Mouse (Mus musculus) CD4-positive, CD25-positive, alpha-beta regulatory T cell, adult 2 months (primary cell): ENCODE measurements around the gene Ptprf.
A peak's percentile ranks its signal among the peaks of the same experiment; 100 is the strongest.

Experiments
- DNase-seq: peaks from one replicate; pipeline ENCODE4 v3.0.0-alpha.2; 2012; ENCODE audit warnings: low read depth, low spot score

The Ptprf gene

GRCm38 (mm10) chr4:118257977-118258376 lies 33.2 kb downstream of the Ptprf start:
- DNase-seq = no peak

DNA sequence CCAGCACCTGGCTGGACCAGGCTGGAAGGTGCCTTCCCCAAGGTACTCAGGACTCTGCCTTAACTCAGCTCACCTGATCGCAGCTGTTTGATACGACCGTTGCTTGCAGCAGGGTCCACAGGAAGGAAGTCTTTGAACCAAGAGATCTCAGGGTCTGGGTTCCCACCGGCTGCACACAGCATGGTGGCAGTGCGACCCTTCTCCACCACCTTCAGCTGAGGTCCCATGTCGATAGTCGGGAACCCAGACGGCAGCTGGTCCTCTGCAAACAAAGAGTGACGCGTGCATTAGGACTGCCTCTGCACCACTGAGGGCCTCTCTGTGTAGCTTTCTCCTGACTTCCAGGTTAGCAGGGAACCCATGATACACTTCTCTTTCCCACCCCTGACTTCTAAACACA lies 33.8 kb downstream of the Ptprf start:
- DNase-seq = peak; percentile 22

DNA sequence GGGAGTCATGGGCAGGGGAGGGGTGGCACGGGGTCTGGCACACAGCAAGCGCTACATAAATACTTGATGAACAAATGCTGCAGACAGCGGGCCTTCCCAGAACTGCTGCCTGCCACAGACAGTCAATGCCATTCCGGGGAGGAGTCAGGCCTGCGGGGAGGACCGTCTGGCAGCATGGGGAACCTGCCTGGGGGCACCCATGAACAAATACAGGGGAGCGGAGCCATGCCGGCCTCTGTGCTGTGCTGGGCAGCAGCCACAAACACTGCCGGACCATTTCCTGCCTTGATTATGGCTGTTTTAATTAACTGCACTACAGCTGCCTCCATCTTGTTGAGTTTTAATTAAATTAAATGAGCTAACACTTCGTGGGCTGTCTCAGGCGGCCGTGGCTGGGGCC lies 35.0 kb downstream of the Ptprf start:
- DNase-seq = no peak

- DNase-seq = no peak
These were observed 36.3 kb downstream of the Ptprf start for GRCm38 (mm10) chr4:118254953-118255352.

DNA sequence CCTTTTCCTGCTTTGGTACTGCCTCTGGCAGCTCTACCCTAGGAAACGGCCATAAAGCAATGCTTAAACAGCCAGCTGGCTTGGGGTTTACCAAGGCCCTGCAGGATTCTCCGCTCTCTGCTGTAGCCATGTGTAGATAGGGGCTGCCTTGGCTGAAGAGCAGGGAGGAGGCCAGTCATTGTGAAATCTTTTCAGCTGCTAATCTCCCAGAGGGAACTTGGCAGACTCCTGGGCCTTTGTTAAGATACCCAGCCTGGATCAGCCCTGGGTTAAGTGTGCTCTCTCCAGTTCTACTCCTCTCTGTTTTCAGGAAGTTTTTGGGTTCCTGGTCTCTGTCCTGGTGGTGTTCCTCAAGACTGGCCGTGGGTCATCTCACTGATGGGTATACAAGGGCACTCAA lies 43.9 kb downstream of the Ptprf start:
- no peak for DNase-seq

GRCm38 (mm10) chr4:118245847-118246246 lies 45.4 kb downstream of the Ptprf start:
- no peak for DNase-seq

GRCm38 (mm10) chr4:118243791-118244190 lies 47.4 kb downstream of the Ptprf start:
- no peak for DNase-seq

DNA sequence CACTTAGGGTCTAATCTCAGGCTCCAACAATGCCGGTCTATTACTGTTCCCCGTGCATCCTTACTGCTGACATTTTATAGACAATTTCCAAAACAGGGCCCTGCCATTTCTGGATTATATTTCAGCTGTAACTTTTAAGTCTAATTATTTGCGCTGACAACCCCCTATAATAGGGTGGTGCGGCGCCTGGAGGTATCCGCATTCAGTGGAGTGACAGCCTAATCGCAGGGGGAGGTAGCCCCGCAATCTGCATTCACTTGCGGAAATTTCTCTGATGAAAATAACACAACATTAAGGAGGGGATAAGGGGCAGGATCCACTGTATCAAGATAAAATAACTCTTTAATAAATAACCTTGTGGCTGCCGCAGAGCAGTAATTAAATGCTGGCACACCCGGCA lies 47.9 kb downstream of the Ptprf start:
- DNase-seq = no peak

GRCm38 (mm10) chr4:118239960-118240689 lies 51.1 kb downstream of the Ptprf start:
- DNase-seq = no peak

GRCm38 (mm10) chr4:118238666-118239065 lies 52.5 kb downstream of the Ptprf start:
- no peak for DNase-seq

GRCm38 (mm10) chr4:118236871-118237270 lies 54.3 kb downstream of the Ptprf start:
- no peak for DNase-seq

- DNase-seq = no peak
These were observed 56.4 kb downstream of the Ptprf start for GRCm38 (mm10) chr4:118234711-118235388.

DNA sequence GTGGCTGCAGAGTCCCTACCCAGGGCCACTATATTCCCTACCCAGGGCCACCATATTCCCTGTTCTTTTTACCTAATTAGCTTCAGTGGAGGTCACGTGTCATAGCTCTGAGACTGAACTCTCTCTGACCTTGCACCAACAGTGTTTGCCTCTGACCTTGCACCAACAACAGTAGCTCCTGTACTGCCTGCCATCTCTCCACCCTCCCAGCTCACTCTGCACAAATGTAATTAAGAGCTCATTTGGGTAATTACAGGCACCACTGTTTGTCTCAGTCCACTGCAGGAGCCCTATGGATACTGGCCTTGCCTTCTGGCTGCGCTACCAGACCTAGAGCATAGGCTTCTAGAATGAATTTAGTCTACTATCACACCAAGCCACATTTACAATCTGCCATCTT lies 57.3 kb downstream of the Ptprf start:
- DNase-seq = no peak

DNA sequence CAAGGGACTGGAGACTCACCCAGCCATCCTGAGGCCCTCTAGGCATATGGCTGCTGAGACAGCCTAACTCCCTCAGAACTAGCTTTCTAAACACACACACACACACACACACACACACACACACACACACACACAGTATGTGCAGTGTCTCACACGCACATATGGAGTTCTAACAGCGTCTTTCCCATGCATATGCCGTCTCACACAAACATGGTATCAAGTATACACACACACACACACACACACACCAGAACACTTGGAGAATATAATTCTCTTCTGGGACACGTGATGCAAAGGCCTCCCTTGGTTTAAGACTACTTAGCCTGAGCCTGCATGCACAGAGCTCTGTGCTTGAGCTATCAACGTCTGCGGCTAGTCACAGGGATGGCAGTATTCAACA lies 59.3 kb downstream of the Ptprf start:
- DNase-seq = no peak

- DNase-seq = no peak
These were observed 62.0 kb downstream of the Ptprf start for GRCm38 (mm10) chr4:118229035-118229770.

DNA sequence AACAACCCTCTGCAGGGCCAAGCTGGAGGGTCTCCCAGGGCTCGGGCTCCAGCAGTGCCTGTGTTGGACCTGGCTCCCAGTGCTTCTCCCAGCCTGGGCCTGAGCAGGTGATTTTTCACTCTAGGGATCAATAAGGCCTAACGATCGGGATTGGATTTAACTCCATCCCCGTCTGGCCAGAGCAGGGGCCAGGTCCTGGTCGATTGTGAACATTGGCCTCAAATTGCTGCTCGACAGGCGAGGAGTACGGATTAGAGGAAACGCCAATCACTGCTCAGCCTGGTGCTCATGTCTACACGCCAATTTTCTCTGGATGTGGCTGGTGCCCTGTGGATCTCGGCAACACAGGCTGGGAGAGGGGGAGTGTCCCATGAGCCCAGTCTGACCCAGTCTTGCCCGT lies 63.8 kb downstream of the Ptprf start:
- no peak for DNase-seq

DNA sequence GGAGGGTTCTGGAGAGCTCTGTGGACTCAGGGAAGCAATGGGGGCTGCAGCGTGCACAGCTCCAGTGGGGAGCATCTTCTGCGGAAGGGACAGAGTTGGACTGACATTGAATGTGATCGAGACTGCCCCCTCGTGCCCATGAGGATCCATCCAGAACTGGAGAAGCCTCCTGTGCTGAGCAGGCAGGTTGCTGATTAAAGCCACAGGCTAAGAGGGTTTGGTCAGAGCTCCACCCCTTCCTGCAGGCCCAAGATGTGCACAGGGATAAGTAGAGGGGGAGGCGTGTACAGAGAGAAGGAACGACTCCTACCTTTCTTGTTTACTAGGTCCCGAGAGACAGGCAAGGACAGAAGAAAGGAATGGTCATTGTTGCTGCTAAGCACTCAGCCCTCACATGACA lies 69.9 kb downstream of the Ptprf start:
- DNase-seq = no peak

DNA sequence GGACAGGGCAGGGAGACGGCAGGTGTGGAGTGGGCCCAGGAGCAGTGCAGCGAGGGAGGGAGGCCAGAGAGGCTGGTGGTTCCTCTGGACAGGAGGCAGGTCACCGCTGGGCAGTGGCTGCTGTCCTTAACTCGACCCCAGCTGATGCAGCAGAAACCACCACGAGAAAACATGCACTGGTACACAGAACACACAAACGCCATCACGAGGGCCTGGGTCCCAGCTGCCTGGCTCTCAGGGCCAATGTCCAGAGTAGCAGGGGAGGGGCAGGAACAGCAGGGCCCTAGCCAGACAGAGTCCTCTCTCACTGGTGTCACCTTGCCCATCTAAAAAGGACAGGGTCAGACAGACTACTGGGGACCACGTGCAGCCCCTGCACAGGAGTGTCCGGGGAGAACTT lies 70.4 kb downstream of the Ptprf start:
- no peak for DNase-seq

- DNase-seq = no peak
These were observed 71.7 kb downstream of the Ptprf start for GRCm38 (mm10) chr4:118219487-118219886.

- no peak for DNase-seq
These were observed 72.7 kb downstream of the Ptprf start for GRCm38 (mm10) chr4:118218521-118218920.

GRCm38 (mm10) chr4:118216726-118217595 lies 74.2 kb downstream of the Ptprf start:
- peak; percentile 80 for DNase-seq

DNA sequence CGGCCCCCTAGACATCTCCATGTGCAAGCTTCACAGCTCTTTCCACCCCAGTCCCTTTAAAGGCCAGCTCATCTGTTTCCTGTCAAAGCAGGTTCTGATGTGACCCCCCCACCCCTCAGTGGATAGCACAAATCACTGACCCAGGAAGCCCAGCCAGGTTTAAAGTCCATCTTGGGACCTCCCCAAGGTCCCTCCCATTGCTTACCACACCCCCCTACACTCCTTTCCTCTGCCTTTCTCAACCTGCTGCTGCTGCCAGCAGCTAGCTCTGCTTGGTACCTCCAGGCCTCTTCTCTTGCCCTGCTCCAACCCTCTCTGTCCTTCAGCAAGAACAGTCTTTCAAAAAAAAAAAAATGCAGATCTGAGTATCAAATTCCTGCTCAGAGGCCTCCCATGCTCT lies 76.3 kb downstream of the Ptprf start:
- DNase-seq = no peak
